Mouse (Mus musculus) liver, embryonic 14.5 days (tissue): ENCODE data around the gene Arhgap42. TPM values are rescaled to one million over a fixed set of nuclear protein-coding genes. Genes with fewer than 3 reads are reported as not detected.

ENCODE experiments used
- ATAC-seq: fragments of 200-750 bp; cut with Nextera tagmentation; 2 replicates; pipeline ENCODE4 v1.8.0; 2017; ENCODE audit warnings: moderate number of reproducible peaks, mild to moderate bottlenecking, moderate library complexity; ENCODE audit not compliant: insufficient read depth
- DNase-seq, 3 experiments: peaks; one replicate each; pipeline ENCODE4 v3.0.0-alpha.2; 2012 to 2013; ENCODE audit warnings: low read depth in 3 of 3, low spot score in 3 of 3
- H3K27ac ChIP-seq: fragments of 300-500 bp; sonication (generic); 2 replicates; pipeline ENCODE4 v1.5.1; 2014; ENCODE audit warnings: moderate library complexity, mild to moderate bottlenecking, control low read depth, inconsistent platforms
- H3K27me3 ChIP-seq: fragments of 300-500 bp; sonication (generic); 2 replicates; pipeline ENCODE4 v1.6.1; 2014; ENCODE audit warnings: mild to moderate bottlenecking, low read length, moderate library complexity; ENCODE audit not compliant: control insufficient read depth, insufficient read depth
- H3K36me3 ChIP-seq: fragments of 300-500 bp; sonication (generic); replicated peaks from 2 replicates; pipeline ENCODE4 v1.6.1; 2014; ENCODE audit warnings: low read depth; ENCODE audit not compliant: control insufficient read depth, insufficient read depth
- H3K4me1 ChIP-seq, 2 experiments: fragments of 200-500 bp in 1 of 2; fragments of 300-500 bp in 1 of 2; sonication (generic) in 1 of 2; replicated peaks; 2 replicates each; pipeline ENCODE4 v1.6.1; 2012 to 2014; ENCODE audit warnings: antibody characterized with exemption in 1 of 2, inconsistent platforms in 1 of 2, low read length in 1 of 2; ENCODE audit not compliant: control insufficient read depth in 2 of 2, insufficient read depth in 2 of 2
- H3K4me2 ChIP-seq: fragments of 300-500 bp; sonication (generic); 2 replicates; pipeline ENCODE4 v1.6.1; 2014; ENCODE audit warnings: low read depth, mild to moderate bottlenecking, control low read depth, moderate library complexity
- H3K4me3 ChIP-seq, 2 experiments: fragments of 200-500 bp in 1 of 2; fragments of 300-500 bp in 1 of 2; sonication (generic) in 1 of 2; 2 replicates each; pipeline ENCODE4 v1.5.1; 2012 to 2014; ENCODE audit warnings: low read depth in 2 of 2, low read length in 2 of 2, mild to moderate bottlenecking in 2 of 2, control low read depth in 1 of 2, inconsistent platforms in 1 of 2, moderate library complexity in 1 of 2; ENCODE audit not compliant: insufficient read depth in 1 of 2
- H3K9ac ChIP-seq: fragments of 300-500 bp; sonication (generic); replicated peaks from 2 replicates; pipeline ENCODE4 v1.6.1; 2014; ENCODE audit warnings: mild to moderate bottlenecking, control low read depth, moderate library complexity
- H3K9me3 ChIP-seq: fragments of 300-500 bp; sonication (generic); 2 replicates; pipeline ENCODE4 v1.6.1; 2016; ENCODE audit warnings: low read length, mixed read lengths; ENCODE audit not compliant: control insufficient read depth
- CTCF ChIP-seq: IDR thresholded peaks from 2 replicates; pipeline ENCODE4 v1.5.1; 2016; ENCODE audit warnings: antibody characterized with exemption, low read depth, control low read depth
- EP300 ChIP-seq: IDR thresholded peaks from 2 replicates; pipeline ENCODE4 v1.6.1; 2016; ENCODE audit warnings: antibody characterized with exemption, low read depth
- polyA plus RNA-seq, 2 experiments: library from polyadenylated mRNA; depleted of rRNA in 1 of 2; stranded (reverse) in 1 of 2; unstranded in 1 of 2; fragments of >200 nt; fragmentation: Nextera tagmentation in 1 of 2; extraction: Ambion mirVana in 1 of 2; gene quantifications; 2 replicates each; pipeline versions ENCODE4 v1.2.1 to v1.2.3; 2012 to 2014

Gene Arhgap42
- polyA plus RNA-seq, 2 experiments, result 2.0 to 4.4 TPM

GRCm38 (mm10) chr9:8953306-8953705 lies 285.6 kb downstream of the Arhgap42 start:
- Histone ChIP-seq H3K9ac (no peak overlapping the region), H3K36me3 (no peaks in the 10 kb centered on the region), H3K4me3 (no peak overlapping the region), H3K4me2 (no peak overlapping the region), H3K27ac (no peak overlapping the region), H3K9me3 (no peaks in the 10 kb centered on the region), H3K4me1 (no peaks in the 10 kb centered on the region), H3K27me3 (no peaks in the 10 kb centered on the region)
- ATAC-seq (no peak), DNase-seq (no peak)
- TF ChIP-seq EP300 (no peak), CTCF (no peak)
